Mouse (Mus musculus): ENCODE data around the gene Dgkd. TPM values are rescaled to one million over a fixed set of nuclear protein-coding genes. Genes with fewer than 3 reads are reported as not detected.
A peak's percentile ranks its signal among the peaks of the same experiment; 100 is the strongest.

Gene Dgkd
- polyA plus RNA-seq, 1 experiment, result 61.6 TPM

DNA sequence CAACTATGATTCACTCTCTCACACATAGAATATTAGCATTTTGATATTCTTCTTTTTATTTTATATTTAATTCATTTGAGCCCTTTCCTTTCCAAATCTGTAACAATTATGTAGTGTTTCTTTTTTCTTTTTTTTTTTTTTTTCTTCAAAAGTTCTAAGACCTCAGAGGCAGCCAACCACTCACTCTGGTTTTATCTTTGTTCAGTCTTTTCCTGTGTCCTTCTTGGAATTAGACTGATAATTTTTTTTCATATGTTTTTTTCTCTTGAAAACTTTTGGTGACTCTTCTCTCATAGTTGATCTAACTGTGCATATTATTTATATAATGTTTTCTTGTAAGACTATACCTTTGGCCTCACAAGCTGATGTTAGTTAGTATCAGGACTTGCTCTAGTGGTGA is 29.5 kb downstream of the Dgkd start:
- Histone ChIP-seq H3K4me3 (ENCODE audit: insufficient read depth, low read depth, low read length) (no peak overlapping the region), H3K27ac (replicated peaks; ENCODE audit: low read depth, low read length) (no peak overlapping the region), H3K4me1 (ENCODE audit: control insufficient read depth, insufficient read depth, insufficient read length, low read length) (peaks cover 28% of the 10 kb centered on the region)

GRCm38 (mm10) chr1:87890960-87891359 is 37.9 kb downstream of the Dgkd start:
- Histone ChIP-seq H3K4me3 (ENCODE audit: insufficient read depth, low read depth, low read length) (no peak overlapping the region), H3K4me1 (ENCODE audit: control insufficient read depth, insufficient read depth, insufficient read length, low read length) (peaks cover 19% of the 10 kb centered on the region), H3K27ac (replicated peaks; ENCODE audit: low read depth, low read length) (peak overlapping the region; percentile 75)

GRCm38 (mm10) chr1:87891634-87892033 is 38.5 kb downstream of the Dgkd start:
- peak overlapping the region; percentile 75 for H3K27ac ChIP-seq (replicated peaks; ENCODE audit: low read depth, low read length)

DNA sequence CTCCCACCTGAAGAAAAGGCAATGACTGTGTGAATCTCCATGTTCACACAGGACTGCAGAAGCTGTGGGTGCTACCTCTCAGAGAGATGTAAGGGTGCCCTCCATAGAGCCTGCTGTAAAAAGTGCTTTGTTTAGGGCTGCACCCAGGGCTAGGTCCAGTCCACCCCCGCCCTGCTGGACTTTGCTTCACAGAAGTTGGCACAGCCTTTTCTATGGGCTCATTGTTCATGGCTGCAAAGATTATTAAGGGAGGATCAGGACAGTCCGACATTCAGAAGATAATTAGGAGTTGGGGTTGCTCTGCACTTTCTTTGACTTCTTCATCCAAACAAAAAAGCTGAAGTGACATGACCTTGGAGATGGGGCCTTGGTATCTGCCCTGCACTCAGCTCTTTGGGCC is 39.4 kb downstream of the Dgkd start:
- Histone ChIP-seq H3K4me1 (ENCODE audit: control insufficient read depth, insufficient read depth, insufficient read length, low read length) (peaks cover 25% of the 10 kb centered on the region), H3K4me3 (ENCODE audit: insufficient read depth, low read depth, low read length) (no peak overlapping the region), H3K27ac (replicated peaks; ENCODE audit: low read depth, low read length) (no peak overlapping the region)

More at GRCm38 (mm10) chr1:87891634-87892033, 38.5 kb downstream of the Dgkd start:
- H3K4me3 ChIP-seq (ENCODE audit: insufficient read depth, low read depth, low read length), result no peak overlapping the region
- peaks cover 20% of the 10 kb centered on the region for H3K4me1 ChIP-seq (ENCODE audit: control insufficient read depth, insufficient read depth, insufficient read length, low read length)

DNA sequence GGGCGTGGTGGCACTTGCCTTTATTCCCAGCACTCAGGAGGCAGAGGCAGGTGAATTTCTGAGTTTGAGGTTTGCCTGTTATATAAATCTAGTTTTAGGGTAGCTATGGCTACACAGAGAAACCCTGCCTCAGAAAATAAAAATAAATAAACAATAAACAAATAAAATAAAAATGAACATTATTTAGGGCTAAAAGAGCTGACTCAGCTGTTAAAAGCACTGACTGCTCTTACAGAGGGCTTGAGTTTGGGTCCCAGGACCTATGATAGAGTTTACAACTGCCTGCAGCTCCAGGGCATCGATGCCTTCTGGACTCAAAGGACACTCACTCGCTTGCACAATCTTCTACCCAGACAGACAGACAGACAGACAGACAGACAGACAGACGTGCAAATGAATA is 40.3 kb downstream of the Dgkd start:
- H3K4me3 ChIP-seq (ENCODE audit: insufficient read depth, low read depth, low read length), result no peak overlapping the region
- H3K27ac ChIP-seq (replicated peaks; ENCODE audit: low read depth, low read length), result no peak overlapping the region
- peaks cover 23% of the 10 kb centered on the region for H3K4me1 ChIP-seq (ENCODE audit: control insufficient read depth, insufficient read depth, insufficient read length, low read length)

- peaks cover 22% of the 10 kb centered on the region for H3K4me1 ChIP-seq (ENCODE audit: control insufficient read depth, insufficient read depth, insufficient read length, low read length)
- 0 out of 2 replicates have a peak overlapping the region, but pooled peaks have one; percentile 28 for H3K27ac ChIP-seq (replicated peaks; ENCODE audit: low read depth, low read length)
- H3K4me3 ChIP-seq (ENCODE audit: insufficient read depth, low read depth, low read length), result no peak overlapping the region
Observed at GRCm38 (mm10) chr1:87896921-87897320, 43.8 kb downstream of the Dgkd start.

GRCm38 (mm10) chr1:87899701-87900100 is 46.6 kb downstream of the Dgkd start:
- Histone ChIP-seq H3K4me3 (ENCODE audit: insufficient read depth, low read depth, low read length) (no peak overlapping the region), H3K27ac (replicated peaks; ENCODE audit: low read depth, low read length) (peak overlapping the region; percentile 42; the same call in 1 of the 2 replicates), H3K4me1 (ENCODE audit: control insufficient read depth, insufficient read depth, insufficient read length, low read length) (peaks cover 17% of the 10 kb centered on the region)

DNA sequence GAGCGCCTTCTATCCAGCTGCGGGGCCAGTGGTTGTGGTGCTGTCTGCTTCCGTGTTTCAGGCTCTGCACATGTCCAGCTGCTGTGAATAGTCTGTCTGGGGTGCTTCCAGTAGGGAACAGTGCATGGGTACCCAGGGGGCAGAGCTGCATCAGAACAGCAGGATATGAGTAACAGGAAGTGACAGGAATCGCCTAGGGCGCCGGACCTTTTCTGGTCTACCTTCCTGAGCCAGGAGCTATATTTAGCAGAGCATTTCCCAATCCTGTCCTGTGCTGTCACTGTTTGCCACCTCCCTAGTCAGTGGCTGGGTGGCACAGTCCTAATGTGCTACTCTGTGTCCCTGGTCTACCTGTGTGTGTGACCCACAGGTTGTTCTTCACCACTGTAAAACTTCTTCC is 47.9 kb downstream of the Dgkd start:
- Histone ChIP-seq H3K27ac (replicated peaks; ENCODE audit: low read depth, low read length) (peak overlapping the region; percentile 94), H3K4me3 (ENCODE audit: insufficient read depth, low read depth, low read length) (no peak overlapping the region), H3K4me1 (ENCODE audit: control insufficient read depth, insufficient read depth, insufficient read length, low read length) (peaks cover 17% of the 10 kb centered on the region)

DNA sequence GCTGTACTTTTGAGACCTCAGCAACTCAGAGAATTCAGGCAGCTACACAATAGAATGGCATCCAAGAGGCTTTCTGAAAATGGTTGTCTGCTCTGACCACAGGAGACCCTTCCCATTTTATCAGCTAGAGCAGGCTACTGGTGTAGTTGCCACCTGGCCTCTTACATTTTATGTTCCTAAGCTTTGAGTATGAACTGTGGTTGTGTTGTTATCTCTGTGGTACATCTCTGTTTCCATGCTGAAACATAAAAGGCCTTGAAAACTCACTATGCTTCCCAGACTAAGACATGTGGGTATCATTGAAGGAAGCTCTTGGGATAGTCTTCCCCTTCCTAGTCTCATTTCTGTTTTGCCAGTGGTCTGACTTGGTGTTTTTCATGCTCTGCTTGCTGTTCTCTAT is 49.1 kb downstream of the Dgkd start:
- H3K4me1 ChIP-seq (ENCODE audit: control insufficient read depth, insufficient read depth, insufficient read length, low read length), result peaks cover 11% of the 10 kb centered on the region
- H3K4me3 ChIP-seq (ENCODE audit: insufficient read depth, low read depth, low read length), result no peak overlapping the region
- H3K27ac ChIP-seq (replicated peaks; ENCODE audit: low read depth, low read length), result no peak overlapping the region

- Histone ChIP-seq H3K27ac (replicated peaks; ENCODE audit: low read depth, low read length) (no peak overlapping the region), H3K4me3 (ENCODE audit: insufficient read depth, low read depth, low read length) (no peak overlapping the region), H3K4me1 (ENCODE audit: control insufficient read depth, insufficient read depth, insufficient read length, low read length) (peaks cover 10% of the 10 kb centered on the region)
Observed at GRCm38 (mm10) chr1:87906361-87906956, 53.4 kb downstream of the Dgkd start.

GRCm38 (mm10) chr1:87908006-87908405 is 54.9 kb downstream of the Dgkd start:
- Histone ChIP-seq H3K4me1 (ENCODE audit: control insufficient read depth, insufficient read depth, insufficient read length, low read length) (peaks cover 10% of the 10 kb centered on the region), H3K4me3 (ENCODE audit: insufficient read depth, low read depth, low read length) (no peak overlapping the region), H3K27ac (replicated peaks; ENCODE audit: low read depth, low read length) (no peak overlapping the region)

GRCm38 (mm10) chr1:87908736-87909135 is 55.6 kb downstream of the Dgkd start:
- H3K4me1 ChIP-seq (ENCODE audit: control insufficient read depth, insufficient read depth, insufficient read length, low read length), result peaks cover 10% of the 10 kb centered on the region

GRCm38 (mm10) chr1:87909565-87909964 is 56.5 kb downstream of the Dgkd start:
- H3K4me1 ChIP-seq (ENCODE audit: control insufficient read depth, insufficient read depth, insufficient read length, low read length), result peaks cover 10% of the 10 kb centered on the region
- H3K4me3 ChIP-seq (ENCODE audit: insufficient read depth, low read depth, low read length), result no peak overlapping the region
- no peak overlapping the region for H3K27ac ChIP-seq (replicated peaks; ENCODE audit: low read depth, low read length)

More at GRCm38 (mm10) chr1:87908736-87909135, 55.6 kb downstream of the Dgkd start:
- Histone ChIP-seq H3K4me3 (ENCODE audit: insufficient read depth, low read depth, low read length) (no peak overlapping the region), H3K27ac (replicated peaks; ENCODE audit: low read depth, low read length) (no peak overlapping the region; the same call in 1 of the 2 replicates)

DNA sequence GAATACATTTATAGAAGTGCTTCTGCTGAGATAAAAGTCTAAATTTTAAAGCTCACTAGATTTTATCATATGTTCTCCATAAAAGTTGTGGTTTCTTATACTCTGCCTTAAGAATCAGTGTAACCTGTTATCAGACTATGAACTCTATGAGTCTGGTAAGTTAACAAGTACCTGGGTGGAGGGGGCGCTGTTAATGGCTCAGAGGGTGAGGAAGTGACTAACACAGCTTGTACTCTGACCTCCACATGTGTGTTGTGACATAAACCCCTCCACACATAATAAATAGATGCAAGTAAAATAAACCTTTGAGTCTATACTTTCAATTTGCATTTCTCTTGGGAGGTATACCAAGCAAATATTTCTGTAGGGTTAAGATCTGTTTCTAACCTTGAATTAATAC is 57.3 kb downstream of the Dgkd start:
- Histone ChIP-seq H3K4me3 (ENCODE audit: insufficient read depth, low read depth, low read length) (no peak overlapping the region), H3K4me1 (ENCODE audit: control insufficient read depth, insufficient read depth, insufficient read length, low read length) (peaks cover 10% of the 10 kb centered on the region), H3K27ac (replicated peaks; ENCODE audit: low read depth, low read length) (no peak overlapping the region)

- no peak overlapping the region for H3K27ac ChIP-seq (replicated peaks; ENCODE audit: low read depth, low read length)
- no peak overlapping the region for H3K4me3 ChIP-seq (ENCODE audit: insufficient read depth, low read depth, low read length)
- peaks cover 8% of the 10 kb centered on the region for H3K4me1 ChIP-seq (ENCODE audit: control insufficient read depth, insufficient read depth, insufficient read length, low read length)
Observed at GRCm38 (mm10) chr1:87913356-87913755, 60.3 kb downstream of the Dgkd start.

DNA sequence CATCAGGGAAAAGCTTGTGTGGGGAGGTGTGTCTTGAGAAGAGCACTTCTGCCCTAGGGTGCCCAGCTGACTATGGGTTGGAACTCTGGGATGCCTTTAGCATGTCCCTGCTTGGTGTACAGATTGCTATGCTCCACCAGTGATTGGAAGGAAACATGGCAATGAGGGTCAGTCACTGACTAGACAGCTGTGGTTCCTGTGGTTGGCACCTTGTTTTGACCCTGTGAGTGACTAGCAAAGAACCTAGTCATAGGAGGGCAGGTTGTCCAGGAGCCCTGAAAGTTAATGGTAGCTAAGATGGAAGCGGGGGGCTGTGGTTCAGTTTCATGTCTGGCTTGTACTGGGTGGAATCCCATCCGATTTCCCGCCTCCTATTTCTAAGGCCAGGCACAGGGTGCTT is 64.3 kb downstream of the Dgkd start:
- Histone ChIP-seq H3K4me1 (ENCODE audit: control insufficient read depth, insufficient read depth, insufficient read length, low read length) (no peaks in the 10 kb centered on the region), H3K4me3 (ENCODE audit: insufficient read depth, low read depth, low read length) (no peak overlapping the region)

More for the DNA sequence above, 64.3 kb downstream of the Dgkd start:
- H3K27ac ChIP-seq (replicated peaks; ENCODE audit: low read depth, low read length), result no peak overlapping the region

Measured in brown adipose tissue, adult 24 weeks (tissue).